Mouse (Mus musculus): ENCODE measurements around the gene Ptpn14. TPM values are rescaled to one million over a fixed set of nuclear protein-coding genes. Genes with fewer than 3 reads are reported as not detected.

Gene Ptpn14
- polyA plus RNA-seq, 1 experiment = 17.8 TPM

DNA sequence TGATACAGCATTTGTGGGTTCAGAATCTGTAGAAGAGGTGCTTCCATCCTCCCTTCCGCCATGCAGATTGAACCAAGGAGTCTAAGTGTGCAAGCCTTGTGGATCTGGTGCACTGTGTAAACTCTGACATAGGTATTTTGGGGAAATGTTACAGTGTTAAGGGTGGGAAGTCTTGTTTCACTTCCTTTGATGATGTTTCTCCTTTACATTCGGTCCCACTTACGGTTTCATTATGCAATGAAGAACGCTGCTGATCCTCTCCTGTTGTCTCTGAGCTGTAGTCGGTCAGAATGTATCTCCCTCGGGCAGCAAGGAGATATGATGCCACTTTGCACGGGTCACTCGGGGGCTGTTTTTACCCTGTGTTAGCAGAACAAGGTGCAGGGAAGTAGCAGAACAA lies 143.6 kb downstream of the Ptpn14 start:
- peaks cover 15% of the 10 kb centered on the region for H3K4me1 ChIP-seq (replicated peaks; ENCODE audit: control insufficient read depth, insufficient read depth, low read length)
- H3K36me3 ChIP-seq (ENCODE audit: control insufficient read depth, insufficient read depth, low read length) = no peaks in the 10 kb centered on the region
- H3K27me3 ChIP-seq (ENCODE audit: control insufficient read depth, insufficient read depth, low read length) = no peaks in the 10 kb centered on the region
- 86% methylated on average over 8 of the region's 8 CpGs for WGBS
- TF ChIP-seq CTCF (IDR thresholded peaks at IDR 0.05; ENCODE audit: borderline replicate concordance, control insufficient read depth, extremely low read depth, insufficient read depth, low read length, poor library complexity) = no peak
- no peak for TF ChIP-seq POLR2A (IDR thresholded peaks at IDR 0.05; ENCODE audit: control insufficient read depth, extremely low read depth, insufficient read depth, low read length, poor library complexity)
- no peak overlapping the region for H3K27ac ChIP-seq (ENCODE audit: control insufficient read depth, insufficient read depth, low read length)
- DNase-seq = no peak
- H3K4me3 ChIP-seq (ENCODE audit: control insufficient read depth, insufficient read depth, low read length) = no peak overlapping the region

GRCm38 (mm10) chr1:189872050-189872449 lies 144.0 kb downstream of the Ptpn14 start:
- Histone ChIP-seq H3K27ac (ENCODE audit: control insufficient read depth, insufficient read depth, low read length) (no peak overlapping the region), H3K36me3 (ENCODE audit: control insufficient read depth, insufficient read depth, low read length) (no peaks in the 10 kb centered on the region), H3K4me1 (replicated peaks; ENCODE audit: control insufficient read depth, insufficient read depth, low read length) (peaks cover 10% of the 10 kb centered on the region), H3K27me3 (ENCODE audit: control insufficient read depth, insufficient read depth, low read length) (no peaks in the 10 kb centered on the region), H3K4me3 (ENCODE audit: control insufficient read depth, insufficient read depth, low read length) (no peak overlapping the region)
- DNase-seq = no peak
- 91% methylated on average over 4 of the region's 4 CpGs for WGBS
- TF ChIP-seq CTCF (IDR thresholded peaks at IDR 0.05; ENCODE audit: borderline replicate concordance, control insufficient read depth, extremely low read depth, insufficient read depth, low read length, poor library complexity) (no peak), POLR2A (IDR thresholded peaks at IDR 0.05; ENCODE audit: control insufficient read depth, extremely low read depth, insufficient read depth, low read length, poor library complexity) (no peak)

DNA sequence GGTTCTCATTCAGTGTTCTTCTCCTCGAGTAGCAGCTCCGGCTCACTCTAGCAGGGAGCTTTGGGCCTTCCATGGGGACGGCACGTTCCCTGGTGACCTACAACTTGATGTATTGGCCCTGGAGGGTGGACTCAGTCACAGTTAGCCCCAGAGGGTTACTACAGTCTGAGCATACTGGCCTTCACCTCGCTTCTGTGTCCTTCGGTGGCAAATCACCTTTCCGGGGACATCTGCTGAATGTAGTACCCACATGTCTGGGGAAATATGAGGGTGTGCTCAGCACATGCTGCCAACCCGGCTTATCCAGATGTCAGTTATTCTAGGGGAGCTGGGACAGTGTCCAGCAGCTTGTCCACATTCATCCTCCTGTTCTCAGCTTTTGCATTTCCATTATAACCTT lies 145.5 kb downstream of the Ptpn14 start:
- DNase-seq = no peak

DNA sequence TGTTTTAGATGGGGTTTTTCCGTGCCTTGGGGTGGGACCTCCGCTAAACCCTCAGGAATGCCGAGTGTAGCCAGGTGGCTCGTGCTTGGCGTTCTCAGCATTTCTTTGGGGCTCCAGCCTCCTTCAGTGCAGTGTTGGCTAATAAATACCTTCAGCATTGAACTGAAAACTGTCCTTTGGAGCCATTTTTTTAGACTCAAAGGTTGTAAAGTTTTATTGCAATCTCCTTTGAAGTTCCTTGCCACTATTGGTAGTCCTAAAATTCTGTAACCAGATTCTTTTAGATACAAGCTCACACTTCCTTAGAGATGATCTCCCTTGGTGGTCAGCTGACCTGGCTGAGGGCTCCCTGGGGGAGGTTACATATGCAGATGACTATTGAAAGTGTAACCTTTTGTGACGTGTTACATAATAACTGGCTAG lies 147.4 kb downstream of the Ptpn14 start:
- no peak for DNase-seq
- WGBS = 84% methylated on average over 6 of the region's 6 CpGs
- no peak for TF ChIP-seq POLR2A (IDR thresholded peaks at IDR 0.05; ENCODE audit: control insufficient read depth, extremely low read depth, insufficient read depth, low read length, poor library complexity)
- no peak for TF ChIP-seq CTCF (IDR thresholded peaks at IDR 0.05; ENCODE audit: borderline replicate concordance, control insufficient read depth, extremely low read depth, insufficient read depth, low read length, poor library complexity)
- Histone ChIP-seq H3K27ac (ENCODE audit: control insufficient read depth, insufficient read depth, low read length) (no peak overlapping the region), H3K27me3 (ENCODE audit: control insufficient read depth, insufficient read depth, low read length) (no peaks in the 10 kb centered on the region), H3K4me1 (replicated peaks; ENCODE audit: control insufficient read depth, insufficient read depth, low read length) (no peaks in the 10 kb centered on the region), H3K4me3 (ENCODE audit: control insufficient read depth, insufficient read depth, low read length) (no peak overlapping the region), H3K36me3 (ENCODE audit: control insufficient read depth, insufficient read depth, low read length) (no peaks in the 10 kb centered on the region)

More for the DNA sequence above, 145.5 kb downstream of the Ptpn14 start:
- Histone ChIP-seq H3K4me1 (replicated peaks; ENCODE audit: control insufficient read depth, insufficient read depth, low read length) (peaks cover 2% of the 10 kb centered on the region; the same call in 1 of the 2 replicates), H3K27ac (ENCODE audit: control insufficient read depth, insufficient read depth, low read length) (no peak overlapping the region), H3K27me3 (ENCODE audit: control insufficient read depth, insufficient read depth, low read length) (no peaks in the 10 kb centered on the region), H3K4me3 (ENCODE audit: control insufficient read depth, insufficient read depth, low read length) (no peak overlapping the region), H3K36me3 (ENCODE audit: control insufficient read depth, insufficient read depth, low read length) (no peaks in the 10 kb centered on the region)
- 92% methylated on average over 8 of the region's 8 CpGs for WGBS
- TF ChIP-seq CTCF (IDR thresholded peaks at IDR 0.05; ENCODE audit: borderline replicate concordance, control insufficient read depth, extremely low read depth, insufficient read depth, low read length, poor library complexity) (no peak), POLR2A (IDR thresholded peaks at IDR 0.05; ENCODE audit: control insufficient read depth, extremely low read depth, insufficient read depth, low read length, poor library complexity) (no peak)

DNA sequence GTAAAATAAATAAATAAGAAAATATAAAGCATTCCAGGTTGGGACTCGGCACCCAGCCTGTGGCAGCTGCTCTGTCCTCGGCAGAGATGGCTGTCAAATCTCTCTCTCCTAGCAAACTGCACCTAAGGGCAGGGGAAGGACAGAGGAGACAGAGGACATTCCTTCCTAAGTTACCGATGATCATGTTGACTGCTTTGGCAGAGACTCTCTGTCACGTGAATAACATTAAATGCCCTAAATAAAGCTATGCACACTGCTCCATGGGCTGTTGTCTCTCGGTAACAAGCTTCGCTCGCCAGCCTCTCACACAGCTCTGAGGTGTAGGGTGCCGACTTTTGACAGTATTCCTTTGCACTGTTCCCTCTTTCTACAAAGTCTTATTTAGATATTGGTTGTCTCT lies 148.1 kb downstream of the Ptpn14 start:
- TF ChIP-seq CTCF (IDR thresholded peaks at IDR 0.05; ENCODE audit: borderline replicate concordance, control insufficient read depth, extremely low read depth, insufficient read depth, low read length, poor library complexity) (no peak), POLR2A (IDR thresholded peaks at IDR 0.05; ENCODE audit: control insufficient read depth, extremely low read depth, insufficient read depth, low read length, poor library complexity) (no peak)
- H3K4me1 ChIP-seq (replicated peaks; ENCODE audit: control insufficient read depth, insufficient read depth, low read length) = no peaks in the 10 kb centered on the region
- WGBS = 91% methylated on average over 8 of the region's 8 CpGs

GRCm38 (mm10) chr1:189879212-189879611 lies 151.1 kb downstream of the Ptpn14 start:
- 77% methylated on average over 2 of the region's 2 CpGs for WGBS
- H3K36me3 ChIP-seq (ENCODE audit: control insufficient read depth, insufficient read depth, low read length) = no peaks in the 10 kb centered on the region
- no peaks in the 10 kb centered on the region for H3K27me3 ChIP-seq (ENCODE audit: control insufficient read depth, insufficient read depth, low read length)
- H3K4me1 ChIP-seq (replicated peaks; ENCODE audit: control insufficient read depth, insufficient read depth, low read length) = no peaks in the 10 kb centered on the region
- no peak for DNase-seq
- TF ChIP-seq POLR2A (IDR thresholded peaks at IDR 0.05; ENCODE audit: control insufficient read depth, extremely low read depth, insufficient read depth, low read length, poor library complexity) (no peak), CTCF (IDR thresholded peaks at IDR 0.05; ENCODE audit: borderline replicate concordance, control insufficient read depth, extremely low read depth, insufficient read depth, low read length, poor library complexity) (no peak)
- no peak overlapping the region for H3K4me3 ChIP-seq (ENCODE audit: control insufficient read depth, insufficient read depth, low read length)
- no peak overlapping the region for H3K27ac ChIP-seq (ENCODE audit: control insufficient read depth, insufficient read depth, low read length)

More for the DNA sequence above, 148.1 kb downstream of the Ptpn14 start:
- no peaks in the 10 kb centered on the region for H3K27me3 ChIP-seq (ENCODE audit: control insufficient read depth, insufficient read depth, low read length)
- H3K4me3 ChIP-seq (ENCODE audit: control insufficient read depth, insufficient read depth, low read length) = no peak overlapping the region
- no peaks in the 10 kb centered on the region for H3K36me3 ChIP-seq (ENCODE audit: control insufficient read depth, insufficient read depth, low read length)
- DNase-seq = no peak
- no peak overlapping the region for H3K27ac ChIP-seq (ENCODE audit: control insufficient read depth, insufficient read depth, low read length)

DNA sequence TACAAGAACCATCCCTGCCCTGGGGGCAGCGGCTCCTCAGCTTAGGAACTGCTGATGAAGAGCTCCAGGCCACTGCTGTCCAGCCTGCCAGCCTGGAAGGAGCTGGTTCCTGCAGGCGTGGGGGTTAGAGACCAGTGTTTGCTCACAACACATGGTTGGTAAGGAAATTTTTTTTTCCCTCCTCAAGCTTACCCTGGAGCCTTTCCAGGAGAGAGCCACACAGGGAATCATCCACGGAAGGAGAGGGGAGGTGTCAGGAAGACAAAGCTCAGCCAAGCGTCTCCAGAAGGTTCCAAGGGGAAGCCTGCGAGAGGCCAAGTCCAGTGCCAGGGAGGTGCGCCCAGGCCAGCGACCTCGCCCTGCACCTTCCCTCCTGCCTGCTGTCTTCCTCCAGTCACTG lies 151.9 kb downstream of the Ptpn14 start:
- H3K4me3 ChIP-seq (ENCODE audit: control insufficient read depth, insufficient read depth, low read length) = no peak overlapping the region

More for the DNA sequence above, 151.9 kb downstream of the Ptpn14 start:
- Histone ChIP-seq H3K27me3 (ENCODE audit: control insufficient read depth, insufficient read depth, low read length) (no peaks in the 10 kb centered on the region), H3K4me1 (replicated peaks; ENCODE audit: control insufficient read depth, insufficient read depth, low read length) (no peaks in the 10 kb centered on the region), H3K27ac (ENCODE audit: control insufficient read depth, insufficient read depth, low read length) (no peak overlapping the region), H3K36me3 (ENCODE audit: control insufficient read depth, insufficient read depth, low read length) (no peaks in the 10 kb centered on the region)
- DNase-seq = no peak
- 97% methylated on average over 8 of the region's 8 CpGs for WGBS
- TF ChIP-seq CTCF (IDR thresholded peaks at IDR 0.05; ENCODE audit: borderline replicate concordance, control insufficient read depth, extremely low read depth, insufficient read depth, low read length, poor library complexity) (no peak), POLR2A (IDR thresholded peaks at IDR 0.05; ENCODE audit: control insufficient read depth, extremely low read depth, insufficient read depth, low read length, poor library complexity) (no peak)

Data from thymus, adult 2 months (tissue).